Mouse (Mus musculus): Measurements from ENCODE around the gene Emcn.

- TF ChIP-seq POLR2A (IDR thresholded peaks at IDR 0.05; ENCODE audit: insufficient read depth, low read length) (no peak), CTCF (IDR thresholded peaks at IDR 0.05; ENCODE audit: low read depth, low read length) (no peak), EP300 (IDR thresholded peaks at IDR 0.05; ENCODE audit: insufficient read depth, low read depth, low read length) (no peak)
These were observed 38.1 kb upstream of the Emcn start for GRCm38 (mm10) chr3:137302804-137303203.

Data from ES-Bruce4 (cell line).